Mouse (Mus musculus) frontal cortex, postnatal 36 days (tissue): ENCODE measurements around the gene Dhx33.

ENCODE experiments used
- DNase-seq, 2 experiments: peaks; one replicate each; pipeline ENCODE4 v3.0.0; 2022; ENCODE audit warnings: low spot score in 2 of 2

Dhx33 gene

GRCm38 (mm10) chr11:71004316-71004773 lies at the start of gene Dhx33:
Gene Dhx33, minus strand, starts transcription at chr11:71004437.
- DNase-seq: peak; percentile 97 to 98

- peak in 1 of 2 experiments; percentile 30 for DNase-seq
Observed at GRCm38 (mm10) chr11:71052554-71052953, 48.3 kb upstream of the Dhx33 start.

GRCm38 (mm10) chr11:71039526-71040298 lies 35.5 kb upstream of the Dhx33 start:
- no peak for DNase-seq

- DNase-seq: peak; percentile 68 to 75
Observed at GRCm38 (mm10) chr11:71033163-71033761, 29.0 kb upstream of the Dhx33 start, which contains the start of gene 6330403K07Rik. Gene 6330403K07Rik, minus strand, starts transcription at chr11:71033513.

GRCm38 (mm10) chr11:71032491-71033162 lies 28.4 kb upstream of the Dhx33 start:
- peak; percentile 58 to 59 for DNase-seq

GRCm38 (mm10) chr11:71032070-71032469 lies 27.8 kb upstream of the Dhx33 start:
- DNase-seq: peak in 1 of 2 experiments; percentile 12

- DNase-seq: no peak
Observed at GRCm38 (mm10) chr11:71029403-71030118, 25.3 kb upstream of the Dhx33 start.

- DNase-seq: no peak
Observed at GRCm38 (mm10) chr11:71028280-71028679, 24.0 kb upstream of the Dhx33 start.

GRCm38 (mm10) chr11:71019201-71020068 lies 15.2 kb upstream of the Dhx33 start, which contains the start of the genes Mis12 and Derl2:
Gene Mis12, plus strand, starts transcription at chr11:71019611.
Gene Derl2, minus strand, starts transcription at chr11:71019841.
- peak; percentile 99 for DNase-seq

- no peak for DNase-seq
Observed at GRCm38 (mm10) chr11:71018416-71019200, 14.4 kb upstream of the Dhx33 start.

GRCm38 (mm10) chr11:71017051-71017450 lies 12.8 kb upstream of the Dhx33 start:
- DNase-seq: no peak

GRCm38 (mm10) chr11:71012743-71013142 lies 8.5 kb upstream of the Dhx33 start:
- no peak for DNase-seq

GRCm38 (mm10) chr11:71008321-71008720 lies 4.1 kb upstream of the Dhx33 start:
- no peak for DNase-seq

GRCm38 (mm10) chr11:71007831-71008230 lies 3.6 kb upstream of the Dhx33 start:
- DNase-seq: no peak

- DNase-seq: no peak
Observed at GRCm38 (mm10) chr11:71007026-71007425, 2.8 kb upstream of the Dhx33 start.

GRCm38 (mm10) chr11:71005046-71005445 lies 809 bp upstream of the Dhx33 start:
- DNase-seq: no peak

- no peak for DNase-seq
Observed at GRCm38 (mm10) chr11:71003611-71004315, 474 bp downstream of the Dhx33 start.

GRCm38 (mm10) chr11:71001167-71001566 lies 3.1 kb downstream of the Dhx33 start:
- peak in 1 of 2 experiments; percentile 28 for DNase-seq

- peak; percentile 92 for DNase-seq
Observed at GRCm38 (mm10) chr11:70982557-70983228, 21.5 kb downstream of the Dhx33 start, which contains the start of gene C1qbp. Gene C1qbp, minus strand, starts transcription at chr11:70983026.
